Mouse (Mus musculus): ENCODE data around the gene Gm20662. TPM values are rescaled to one million over a fixed set of nuclear protein-coding genes. Genes with fewer than 3 reads are reported as not detected.
"Not testable (repeated sequence)": the region's sequence is repeated elsewhere in the genome, so short reads cannot be mapped to it uniquely, and the experiment has no call there.

Gene Gm20662
- total RNA-seq, 2 experiments from 2014 or later: 0.17 to 1.6 TPM

DNA sequence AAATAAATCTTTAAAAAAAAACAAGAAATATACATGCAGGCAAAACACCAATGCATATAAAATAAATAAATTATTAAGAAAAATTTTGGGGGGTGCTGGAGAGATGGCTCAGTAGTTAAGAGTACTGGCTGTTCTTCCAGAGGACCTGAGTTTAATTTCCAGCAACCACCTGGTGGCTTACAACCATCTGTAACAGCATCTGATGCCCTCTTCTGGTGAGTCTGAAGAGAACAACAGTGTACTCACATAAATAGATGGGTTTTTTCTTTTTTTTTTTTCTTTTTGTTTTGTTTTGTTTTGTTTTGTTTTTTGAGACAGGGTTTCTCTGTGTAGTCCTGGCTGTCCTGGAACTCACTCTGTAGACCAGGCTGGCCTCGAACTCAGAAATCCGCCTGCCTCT, 17.4 kb downstream of the Gm20662 start:
- not testable (repeated sequence) for DNase-seq

- no peak for DNase-seq
Observed at GRCm38 (mm10) chr9:108017127-108017526, 21.0 kb downstream of the Gm20662 start.

DNA sequence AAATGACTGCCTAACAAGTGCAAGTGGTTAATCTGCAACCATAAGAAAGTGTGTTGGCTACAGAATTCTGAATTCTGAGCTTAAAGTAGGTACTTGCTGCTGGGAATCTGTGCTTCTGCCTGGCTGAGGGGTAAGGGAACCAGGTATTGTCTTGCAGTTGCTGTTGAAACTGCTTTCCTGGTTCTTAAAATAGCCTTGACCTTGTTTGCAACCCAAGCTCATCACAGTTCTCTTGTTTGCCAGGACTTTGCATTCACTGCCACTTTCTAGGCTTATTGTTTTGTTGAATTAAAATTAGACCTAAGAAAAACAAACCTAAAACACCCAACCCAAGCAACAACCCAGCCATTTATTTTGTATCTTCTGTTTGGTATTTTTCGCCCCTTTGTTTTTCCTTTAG, 24.6 kb downstream of the Gm20662 start:
- no peak for DNase-seq

- DNase-seq: no peak
Observed at GRCm38 (mm10) chr9:108023216-108023615, 27.1 kb downstream of the Gm20662 start.

DNA sequence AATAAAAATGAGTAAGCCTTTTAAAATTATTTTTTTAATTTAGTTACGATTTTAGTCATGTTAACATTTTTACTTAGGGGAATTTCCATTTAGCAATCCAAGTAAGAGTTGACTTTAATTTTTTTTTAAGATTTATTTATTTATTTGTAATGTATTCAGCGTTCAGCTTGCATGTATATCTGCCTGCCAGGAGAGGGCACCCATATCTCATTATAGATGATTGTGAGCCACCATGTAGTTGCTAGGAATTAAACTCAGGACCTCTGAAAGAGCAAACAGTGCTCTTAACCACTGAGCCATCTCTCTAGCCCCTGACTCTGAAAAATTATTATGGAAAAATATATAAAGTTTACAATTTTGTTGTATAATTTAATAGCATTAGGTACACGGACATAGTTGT, 30.4 kb downstream of the Gm20662 start:
- no peak for DNase-seq

DNA sequence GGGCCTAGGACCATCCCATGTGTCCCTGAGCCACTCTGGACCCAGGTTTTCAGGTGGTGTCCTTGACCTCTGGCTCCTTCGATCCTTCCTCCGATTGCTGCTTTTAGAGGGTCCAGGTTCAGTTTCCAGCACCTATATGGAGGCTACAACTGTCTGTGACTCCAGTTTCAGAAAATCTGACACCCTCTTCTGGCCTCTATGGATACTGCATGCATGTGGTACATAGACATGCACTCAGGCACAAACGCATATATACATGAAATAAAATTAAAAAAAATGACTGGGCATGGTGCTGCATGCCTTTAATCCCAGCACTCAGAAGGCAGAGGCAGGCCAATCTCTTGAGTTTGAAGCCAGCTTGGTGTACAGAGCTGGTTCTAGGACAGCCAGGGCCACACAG, 31.7 kb downstream of the Gm20662 start:
- DNase-seq: no peak

- no peak for DNase-seq
Observed at GRCm38 (mm10) chr9:108032126-108032525, 36.0 kb downstream of the Gm20662 start.

DNA sequence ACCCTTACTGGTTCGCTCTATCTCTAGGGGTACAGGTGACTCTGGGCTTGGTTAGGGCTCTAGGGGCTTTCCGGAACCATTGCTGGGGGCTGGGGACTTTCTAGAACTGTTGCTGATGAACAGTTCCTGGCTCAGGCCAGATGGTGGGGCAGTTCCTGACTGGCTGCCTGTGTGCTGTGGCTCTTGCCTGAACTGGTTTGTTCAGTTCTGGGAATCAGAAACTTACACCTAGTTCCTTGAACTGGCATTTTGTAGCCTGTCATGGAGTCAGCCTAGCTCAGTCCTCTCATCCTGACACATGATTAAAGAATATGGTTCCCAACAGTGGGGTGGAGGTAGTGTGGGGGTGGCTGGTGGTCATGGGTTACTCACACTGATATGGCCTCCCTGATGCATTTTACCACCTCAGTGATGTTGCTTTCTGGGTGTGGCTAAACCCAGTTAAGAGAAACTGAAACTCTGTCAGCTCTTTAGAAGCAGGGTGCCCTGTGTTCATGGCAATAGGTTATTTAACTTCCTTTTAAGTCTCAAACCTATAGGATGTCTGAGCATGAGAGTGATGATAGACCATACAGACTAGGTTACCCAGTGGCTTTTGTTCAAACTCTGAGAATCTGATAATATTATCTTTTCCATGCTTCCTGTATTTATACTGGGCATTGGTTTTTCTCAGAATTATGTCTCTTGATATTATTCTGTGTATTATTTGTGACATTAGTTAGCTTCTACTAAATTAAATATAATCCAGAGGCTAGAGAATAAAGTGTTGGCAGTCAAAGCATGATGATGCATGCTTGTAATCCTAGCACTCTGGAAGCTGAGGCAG, 39.4 kb downstream of the Gm20662 start:
- no peak for DNase-seq

DNA sequence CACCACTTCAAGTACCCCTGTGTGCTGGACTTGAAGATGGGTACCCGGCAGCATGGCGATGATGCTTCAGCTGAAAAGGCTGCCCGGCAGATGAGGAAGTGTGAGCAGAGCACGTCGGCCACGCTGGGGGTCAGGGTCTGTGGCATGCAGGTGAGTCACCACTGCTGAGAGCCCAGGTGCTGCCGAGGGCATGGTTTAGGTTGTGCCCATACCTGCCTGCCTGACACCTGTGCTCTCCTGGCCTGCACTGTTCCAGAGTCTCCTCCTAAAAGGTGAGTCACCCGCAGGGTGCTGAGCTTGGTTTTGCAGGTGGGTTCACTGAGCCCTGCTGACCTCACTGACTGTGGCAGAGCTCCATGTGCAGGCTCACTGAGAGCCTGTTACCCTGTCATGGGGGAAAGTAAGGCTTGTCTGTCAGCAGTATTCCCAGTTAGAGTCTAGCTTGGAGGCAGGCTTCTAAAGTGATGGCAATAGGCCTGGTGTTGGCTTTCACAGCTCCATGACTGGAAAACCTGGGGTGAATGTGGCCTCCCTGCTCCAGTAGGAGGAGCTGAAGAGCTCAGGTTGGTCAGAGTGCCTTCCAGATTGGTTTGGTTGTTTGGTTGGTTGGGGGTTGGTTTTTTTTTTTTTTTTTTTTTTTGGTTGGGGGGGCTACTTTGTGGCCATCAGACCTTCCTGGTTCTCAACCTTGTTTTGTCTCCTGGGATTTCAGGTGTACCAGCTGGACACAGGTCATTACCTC, 48.8 kb downstream of the Gm20662 start:
- no peak for DNase-seq

GRCm38 (mm10) chr9:108046582-108046981, 50.4 kb downstream of the Gm20662 start:
- no peak for DNase-seq

DNA sequence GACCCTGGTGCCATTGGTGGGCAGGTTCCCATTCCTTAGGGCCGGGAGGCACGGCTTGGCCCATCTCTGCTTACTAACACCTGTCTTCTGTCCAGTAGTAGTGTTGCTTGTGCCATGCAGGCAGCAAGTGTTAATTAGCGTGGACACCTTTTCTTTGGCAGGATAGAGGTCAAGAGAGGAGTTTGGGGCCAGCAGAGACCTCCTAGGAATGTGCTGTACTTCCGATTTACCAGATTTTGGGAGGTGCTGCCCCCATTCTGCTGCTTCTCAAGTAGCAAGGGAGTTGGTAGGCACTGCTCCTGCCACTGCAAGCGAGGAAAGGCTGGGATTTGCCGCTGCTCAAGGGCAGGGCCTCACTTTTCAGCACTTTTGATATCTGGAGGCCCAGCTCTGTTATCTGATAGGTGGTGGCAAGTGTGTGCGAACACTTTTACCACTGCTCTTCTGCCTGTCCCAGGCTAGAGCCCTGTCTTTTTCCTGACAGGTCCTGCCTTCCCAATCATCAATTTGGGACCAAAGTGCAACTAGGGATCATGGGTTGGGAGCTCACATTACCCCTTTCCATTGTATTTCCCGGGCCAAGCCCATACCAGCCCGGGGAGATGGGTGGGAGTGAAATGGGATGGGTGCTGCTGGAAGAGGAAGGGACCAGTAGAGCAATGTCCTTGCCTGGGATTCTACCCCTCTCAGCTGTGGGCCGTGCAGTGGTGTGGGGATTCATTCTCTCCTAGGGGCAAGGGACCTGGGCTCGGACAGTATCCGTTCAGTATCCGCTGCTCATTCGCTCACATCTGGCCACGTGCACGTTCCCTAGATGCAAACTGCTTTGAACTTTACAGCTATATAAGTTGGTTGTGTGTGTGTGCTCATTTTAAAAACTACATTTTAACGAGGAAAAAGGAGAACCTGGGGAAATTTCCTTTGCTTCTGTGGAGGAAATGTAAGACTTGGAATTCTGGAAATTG, 51.7 kb downstream of the Gm20662 start:
- DNase-seq: no peak

- no peak for DNase-seq
Observed at GRCm38 (mm10) chr9:108048566-108048955, 52.4 kb downstream of the Gm20662 start.

- DNase-seq: peak; percentile 97
Observed at GRCm38 (mm10) chr9:108049016-108049455, 52.9 kb downstream of the Gm20662 start, which contains the start of gene Gmppb. Gene Gmppb, plus strand, starts transcription at chr9:108049242.

DNA sequence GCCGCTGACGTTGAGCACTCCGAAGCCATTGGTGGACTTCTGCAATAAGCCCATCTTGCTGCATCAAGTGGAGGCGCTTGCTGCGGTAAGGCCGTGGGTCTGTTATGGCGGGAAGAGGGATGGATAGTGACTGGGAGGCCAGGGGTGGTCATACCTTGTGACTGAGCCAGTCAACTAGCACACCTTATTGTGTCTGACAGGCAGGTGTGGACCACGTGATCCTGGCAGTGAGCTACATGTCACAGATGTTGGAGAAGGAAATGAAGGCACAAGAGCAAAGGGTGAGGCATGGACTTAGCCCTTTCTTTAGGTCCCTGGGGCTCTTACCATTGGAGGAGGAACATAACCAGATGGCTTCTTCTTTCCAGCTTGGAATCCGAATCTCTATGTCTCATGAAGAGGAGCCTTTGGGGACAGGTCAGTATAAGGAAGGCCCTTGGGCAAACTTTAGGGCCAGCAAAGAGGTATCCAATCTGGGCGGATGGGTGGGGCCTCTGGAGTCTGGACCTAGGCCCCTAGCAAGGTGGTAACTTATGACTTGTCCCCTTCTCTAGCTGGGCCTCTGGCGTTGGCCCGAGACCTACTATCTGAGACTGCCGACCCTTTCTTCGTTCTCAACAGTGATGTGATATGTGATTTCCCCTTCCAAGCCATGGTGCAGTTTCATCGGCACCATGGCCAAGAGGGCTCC, 53.6 kb downstream of the Gm20662 start:
- no peak for DNase-seq

GRCm38 (mm10) chr9:108051184-108051930, 55.2 kb downstream of the Gm20662 start:
- DNase-seq: no peak

DNA sequence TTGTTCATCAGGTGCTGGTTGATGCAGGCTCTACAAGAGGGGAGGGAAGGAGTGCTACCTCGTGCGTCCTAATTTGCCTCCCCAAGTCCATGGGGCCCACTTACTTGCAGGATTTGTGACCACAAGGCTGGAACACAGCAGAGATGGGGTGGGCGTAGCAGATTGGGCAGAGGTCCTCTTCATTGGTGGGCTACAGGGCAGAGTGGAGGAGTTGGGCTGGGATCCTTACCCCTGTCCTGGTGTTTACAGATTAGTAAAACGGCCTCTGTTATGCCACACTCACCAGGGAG, 55.7 kb downstream of the Gm20662 start:
- DNase-seq: no peak

- no peak for DNase-seq
Observed at GRCm38 (mm10) chr9:108052411-108052810, 56.3 kb downstream of the Gm20662 start.

DNA sequence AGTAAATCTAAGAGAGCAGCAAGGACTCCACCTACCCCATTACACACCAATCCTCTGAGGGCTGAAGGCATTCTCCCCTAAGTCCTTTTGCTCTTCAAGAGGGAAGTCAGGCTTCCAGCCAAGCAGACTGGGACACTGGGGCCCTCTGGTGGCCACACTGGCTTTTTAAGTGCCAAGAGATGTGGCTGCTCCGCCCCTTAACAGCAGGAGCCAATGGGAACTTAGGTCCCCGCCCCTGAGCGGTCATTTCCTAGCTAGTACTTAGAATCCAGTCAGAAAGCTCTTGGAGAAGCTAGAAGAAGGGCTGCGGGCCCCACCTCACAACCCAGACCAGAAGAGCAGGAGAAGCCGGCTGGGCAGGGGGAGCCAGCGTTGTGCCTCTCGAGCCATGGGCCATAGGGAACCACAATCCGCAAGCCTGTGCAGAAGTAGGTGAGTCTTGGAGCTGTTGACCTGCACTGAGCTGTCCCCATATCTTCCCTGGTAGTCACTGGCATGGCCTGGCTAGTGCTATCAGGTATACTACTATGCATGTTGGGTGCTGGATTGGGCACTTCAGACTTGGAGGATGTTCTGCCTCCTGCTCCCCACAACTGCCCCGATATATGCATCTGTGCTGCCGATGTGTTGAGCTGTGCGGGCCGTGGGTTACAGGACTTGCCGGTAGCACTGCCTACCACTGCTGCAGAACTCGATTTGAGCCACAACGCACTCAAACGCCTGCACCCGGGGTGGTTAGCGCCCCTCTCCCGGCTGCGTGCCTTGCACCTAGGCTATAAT, 56.9 kb downstream of the Gm20662 start, which contains the start of gene Amigo3:
TSS of gene Amigo3 (plus strand) at position 275 of the 780 bp plus-strand sequence.
- DNase-seq: peak; percentile 99

DNA sequence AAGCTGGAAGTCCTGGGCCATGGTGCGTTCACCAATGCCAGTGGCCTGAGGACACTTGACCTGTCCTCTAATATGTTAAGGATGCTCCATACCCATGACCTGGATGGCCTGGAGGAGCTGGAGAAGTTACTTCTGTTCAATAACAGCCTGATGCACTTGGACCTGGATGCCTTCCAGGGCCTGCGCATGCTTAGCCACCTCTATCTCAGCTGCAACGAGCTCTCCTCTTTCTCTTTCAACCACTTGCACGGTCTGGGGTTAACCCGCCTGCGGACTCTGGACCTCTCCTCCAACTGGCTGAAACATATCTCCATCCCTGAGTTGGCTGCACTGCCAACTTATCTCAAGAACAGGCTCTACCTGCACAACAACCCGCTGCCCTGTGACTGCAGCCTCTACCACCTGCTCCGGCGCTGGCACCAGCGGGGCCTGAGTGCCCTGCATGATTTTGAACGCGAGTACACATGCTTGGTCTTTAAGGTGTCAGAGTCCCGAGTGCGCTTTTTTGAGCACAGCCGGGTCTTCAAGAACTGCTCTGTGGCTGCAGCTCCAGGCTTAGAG, 57.6 kb downstream of the Gm20662 start:
- no peak for DNase-seq

Data from heart, postnatal 4 days (tissue).